Mouse (Mus musculus) liver, embryonic 14.5 days (tissue): Measurements from ENCODE around the gene Gm17677. TPM values are rescaled to one million over a fixed set of nuclear protein-coding genes. Genes with fewer than 3 reads are reported as not detected.

ENCODE experiments used
- ATAC-seq: fragments of 200-750 bp; cut with Nextera tagmentation; 2 replicates; pipeline ENCODE4 v1.8.0; 2017; ENCODE audit warnings: moderate number of reproducible peaks, mild to moderate bottlenecking, moderate library complexity; ENCODE audit not compliant: insufficient read depth
- DNase-seq, 3 experiments: peaks; one replicate each; pipeline ENCODE4 v3.0.0-alpha.2; 2012 to 2013; ENCODE audit warnings: low read depth in 3 of 3, low spot score in 3 of 3
- H3K27ac ChIP-seq: fragments of 300-500 bp; sonication (generic); 2 replicates; pipeline ENCODE4 v1.5.1; 2014; ENCODE audit warnings: moderate library complexity, mild to moderate bottlenecking, control low read depth, inconsistent platforms
- H3K27me3 ChIP-seq: fragments of 300-500 bp; sonication (generic); 2 replicates; pipeline ENCODE4 v1.6.1; 2014; ENCODE audit warnings: mild to moderate bottlenecking, low read length, moderate library complexity; ENCODE audit not compliant: control insufficient read depth, insufficient read depth
- H3K36me3 ChIP-seq: fragments of 300-500 bp; sonication (generic); replicated peaks from 2 replicates; pipeline ENCODE4 v1.6.1; 2014; ENCODE audit warnings: low read depth; ENCODE audit not compliant: control insufficient read depth, insufficient read depth
- H3K4me1 ChIP-seq, 2 experiments: fragments of 200-500 bp in 1 of 2; fragments of 300-500 bp in 1 of 2; sonication (generic) in 1 of 2; replicated peaks; 2 replicates each; pipeline ENCODE4 v1.6.1; 2012 to 2014; ENCODE audit warnings: antibody characterized with exemption in 1 of 2, inconsistent platforms in 1 of 2, low read length in 1 of 2; ENCODE audit not compliant: control insufficient read depth in 2 of 2, insufficient read depth in 2 of 2
- H3K4me2 ChIP-seq: fragments of 300-500 bp; sonication (generic); 2 replicates; pipeline ENCODE4 v1.6.1; 2014; ENCODE audit warnings: low read depth, mild to moderate bottlenecking, control low read depth, moderate library complexity
- H3K4me3 ChIP-seq, 2 experiments: fragments of 200-500 bp in 1 of 2; fragments of 300-500 bp in 1 of 2; sonication (generic) in 1 of 2; 2 replicates each; pipeline ENCODE4 v1.5.1; 2012 to 2014; ENCODE audit warnings: low read depth in 2 of 2, low read length in 2 of 2, mild to moderate bottlenecking in 2 of 2, control low read depth in 1 of 2, inconsistent platforms in 1 of 2, moderate library complexity in 1 of 2; ENCODE audit not compliant: insufficient read depth in 1 of 2
- H3K9ac ChIP-seq: fragments of 300-500 bp; sonication (generic); replicated peaks from 2 replicates; pipeline ENCODE4 v1.6.1; 2014; ENCODE audit warnings: mild to moderate bottlenecking, control low read depth, moderate library complexity
- H3K9me3 ChIP-seq: fragments of 300-500 bp; sonication (generic); 2 replicates; pipeline ENCODE4 v1.6.1; 2016; ENCODE audit warnings: low read length, mixed read lengths; ENCODE audit not compliant: control insufficient read depth
- CTCF ChIP-seq: IDR thresholded peaks from 2 replicates; pipeline ENCODE4 v1.5.1; 2016; ENCODE audit warnings: antibody characterized with exemption, low read depth, control low read depth
- EP300 ChIP-seq: IDR thresholded peaks from 2 replicates; pipeline ENCODE4 v1.6.1; 2016; ENCODE audit warnings: antibody characterized with exemption, low read depth
- WGBS: fragments of 180-500 bp; shearing (Covaris S2); extraction: QIAGEN DNeasy Blood & Tissue Kit; methylation state at CpG from one replicate; pipeline ENCODE4 v1.1.7; 2014; ENCODE audit not compliant: insufficient replicate concordance; 5-methylcytosine and 5-hydroxymethylcytosine counted together
- polyA plus RNA-seq, 2 experiments: library from polyadenylated mRNA; depleted of rRNA in 1 of 2; stranded (reverse) in 1 of 2; unstranded in 1 of 2; fragments of >200 nt; fragmentation: Nextera tagmentation in 1 of 2; extraction: Ambion mirVana in 1 of 2; gene quantifications; 2 replicates each; pipeline versions ENCODE4 v1.2.1 to v1.2.3; 2012 to 2014

Gene Gm17677
- polyA plus RNA-seq (2012; rRNA removed): not detected in 2 replicates
- not detected in 2 replicates for polyA plus RNA-seq (2014; fragmentation: Nextera tagmentation; extraction: Ambion mirVana)

DNA sequence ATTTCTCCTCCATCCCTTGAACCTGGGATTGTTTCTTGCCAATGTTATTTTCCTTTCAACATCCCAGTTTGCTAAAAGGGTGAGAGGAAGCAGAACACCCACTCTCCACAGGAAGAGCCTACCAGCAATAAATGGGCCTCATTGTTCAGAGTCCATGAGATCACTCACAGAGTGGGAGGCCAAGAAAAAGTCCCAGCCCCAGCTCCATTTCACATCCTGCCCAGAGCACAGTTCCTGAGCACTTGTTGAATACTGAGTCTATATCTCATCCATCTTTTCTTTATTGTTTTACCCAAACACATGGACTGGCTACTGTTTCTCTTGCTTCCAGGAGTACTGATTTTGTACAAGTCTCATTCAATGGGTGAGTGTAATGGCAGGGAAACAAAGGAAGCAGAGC lies at the start of gene Gm17677:
Gene Gm17677 (plus strand): TSS at position 301 of the 400 bp plus-strand sequence.
- H3K36me3 ChIP-seq: no peaks in the 10 kb centered on the region
- H3K4me3 ChIP-seq: no peak within 1 kb of the TSS
- ATAC-seq: no peak
- no peak within 1 kb of the TSS for H3K9ac ChIP-seq
- no peaks in the 10 kb centered on the region for H3K27me3 ChIP-seq
- TF ChIP-seq EP300 (no peak), CTCF (no peak)
- no peaks in the 10 kb centered on the region for H3K4me1 ChIP-seq
- no peak within 1 kb of the TSS for H3K4me2 ChIP-seq
- DNase-seq: no peak
- no peaks in the 10 kb centered on the region for H3K9me3 ChIP-seq
- no peak within 1 kb of the TSS for H3K27ac ChIP-seq

DNA sequence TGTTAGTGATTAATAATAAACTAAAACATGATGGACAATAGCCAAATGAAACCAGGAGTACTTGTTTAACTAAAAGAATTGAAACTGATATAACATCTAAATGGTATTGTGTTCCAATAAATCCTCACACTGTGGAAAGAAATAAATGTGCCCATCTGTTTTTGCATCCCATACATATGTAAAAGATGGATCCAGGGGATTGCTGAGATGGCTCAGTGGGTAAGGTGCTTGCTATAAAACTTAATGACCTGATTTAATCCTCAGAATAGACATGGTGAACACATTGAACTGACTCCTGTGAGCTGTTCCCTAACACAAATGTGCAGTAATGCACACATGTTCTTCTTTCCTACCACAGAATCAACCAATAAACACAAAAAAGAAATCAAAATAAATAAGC lies 48.9 kb upstream of the Gm17677 start:
- Histone ChIP-seq H3K9ac (no peak overlapping the region), H3K9me3 (no peaks in the 10 kb centered on the region), H3K4me1 (no peaks in the 10 kb centered on the region), H3K27ac (no peak overlapping the region), H3K36me3 (no peaks in the 10 kb centered on the region), H3K27me3 (no peaks in the 10 kb centered on the region), H3K4me2 (no peak overlapping the region), H3K4me3 (no peak overlapping the region)
- DNase-seq: no peak
- TF ChIP-seq CTCF (no peak), EP300 (no peak)
- no peak for ATAC-seq

DNA sequence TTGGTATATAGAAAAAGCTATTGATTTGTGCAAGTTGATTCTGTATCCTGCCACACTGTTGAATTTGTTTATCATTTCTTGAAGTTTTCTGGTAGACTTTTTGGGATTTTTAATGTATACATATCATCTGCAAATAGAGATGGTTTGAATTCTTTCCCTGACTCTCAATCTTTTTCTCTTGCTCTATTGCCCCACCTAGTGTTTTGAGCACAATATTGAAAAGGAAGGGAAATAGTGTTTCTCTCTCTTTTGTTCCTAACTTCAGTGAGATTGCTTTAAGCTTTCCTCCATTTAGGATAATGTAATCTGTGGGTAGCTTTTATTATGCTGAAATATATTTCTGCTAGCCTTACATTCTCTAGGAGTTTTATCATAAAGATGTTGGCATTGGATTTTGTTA lies 33.6 kb upstream of the Gm17677 start:
- no peak; the same call in 1 of the 2 replicates for TF ChIP-seq CTCF
- TF ChIP-seq EP300: no peak
- DNase-seq: no peak
- H3K4me1 ChIP-seq: no peaks in the 10 kb centered on the region
- no peak overlapping the region for H3K9ac ChIP-seq
- no peak for ATAC-seq
- no peak overlapping the region for H3K27ac ChIP-seq
- no peaks in the 10 kb centered on the region for H3K36me3 ChIP-seq
- H3K9me3 ChIP-seq: no peaks in the 10 kb centered on the region
- H3K27me3 ChIP-seq: no peaks in the 10 kb centered on the region
- H3K4me2 ChIP-seq: no peak overlapping the region
- H3K4me3 ChIP-seq: no peak overlapping the region

DNA sequence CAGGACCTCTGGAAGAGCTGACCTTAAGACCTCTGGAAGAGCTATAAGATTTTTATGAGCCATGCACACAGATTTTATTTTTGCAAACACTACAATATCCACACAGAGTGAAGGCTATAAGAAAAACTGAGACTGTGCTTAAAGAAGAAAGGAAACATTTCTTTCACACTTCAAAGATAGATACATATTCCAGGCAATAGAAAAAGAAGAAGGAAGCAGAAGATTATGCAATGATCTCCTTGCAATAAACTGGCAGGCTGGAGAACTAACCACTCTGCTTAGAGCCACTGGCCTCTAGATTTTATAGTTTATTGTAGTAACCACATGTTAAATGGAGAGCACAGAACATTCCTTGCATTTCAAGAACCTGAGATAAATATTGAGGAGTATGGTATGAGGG lies 16.0 kb downstream of the Gm17677 start:
- DNase-seq (no peak), ATAC-seq (no peak)
- no peak overlapping the region for H3K4me3 ChIP-seq
- H3K9ac ChIP-seq: no peak overlapping the region
- no peaks in the 10 kb centered on the region for H3K4me1 ChIP-seq
- H3K36me3 ChIP-seq: no peaks in the 10 kb centered on the region
- no peak overlapping the region for H3K27ac ChIP-seq
- H3K27me3 ChIP-seq: no peaks in the 10 kb centered on the region
- TF ChIP-seq EP300: no peak
- TF ChIP-seq CTCF: no peak
- H3K9me3 ChIP-seq: no peaks in the 10 kb centered on the region
- no peak overlapping the region for H3K4me2 ChIP-seq

GRCm38 (mm10) chr9:35778009-35778408 lies 37.2 kb downstream of the Gm17677 start, which contains the start of gene Gm17727:
Gene Gm17727 (minus strand): TSS chr9:35778109.
- H3K4me2 ChIP-seq: no peak within 1 kb of the TSS
- TF ChIP-seq EP300 (no peak), CTCF (no peak)
- H3K36me3 ChIP-seq: no peaks in the 10 kb centered on the region
- no peak within 1 kb of the TSS for H3K4me3 ChIP-seq
- no peaks in the 10 kb centered on the region for H3K4me1 ChIP-seq
- DNase-seq (no peak), ATAC-seq (no peak)
- H3K27ac ChIP-seq: no peak within 1 kb of the TSS
- H3K9ac ChIP-seq: no peak within 1 kb of the TSS
- 34% methylated on average over 3 of the region's 3 CpGs for whole genome bisulfite sequencing
- no peaks in the 10 kb centered on the region for H3K27me3 ChIP-seq
- H3K9me3 ChIP-seq: no peaks in the 10 kb centered on the region

- H3K4me1 ChIP-seq: no peaks in the 10 kb centered on the region
- TF ChIP-seq CTCF (no peak), EP300 (no peak)
- 74% methylated on average over 3 of the region's 3 CpGs for WGBS
- H3K4me3 ChIP-seq: no peak within 1 kb of the TSS
- DNase-seq: no peak
- no peak for ATAC-seq
- H3K4me2 ChIP-seq: no peak within 1 kb of the TSS
- no peak within 1 kb of the TSS for H3K27ac ChIP-seq
- H3K27me3 ChIP-seq: no peaks in the 10 kb centered on the region
- no peaks in the 10 kb centered on the region for H3K9me3 ChIP-seq
- H3K9ac ChIP-seq: no peak within 1 kb of the TSS
- no peaks in the 10 kb centered on the region for H3K36me3 ChIP-seq
Observed at GRCm38 (mm10) chr9:35790001-35790400, 49.2 kb downstream of the Gm17677 start, which contains the start of the genes Gm27235 and D730048I06Rik. Gene Gm27235 (minus strand): TSS chr9:35790101. Gene D730048I06Rik (minus strand): TSS chr9:35790112.

Other genes with a start within 250 kb of the Gm17677 start
- not detected in 2 replicates for gene Gm1113, start 222.8 kb upstream of the Gm17677 start, polyA plus RNA-seq (2012; rRNA removed)
- gene Gm1113, start 222.8 kb upstream of the Gm17677 start, polyA plus RNA-seq (2014; fragmentation: Nextera tagmentation; extraction: Ambion mirVana): not detected in 2 replicates
- 0.10 and 0.15 TPM in 2 replicates for gene Ddx25, start 182.5 kb upstream of the Gm17677 start, polyA plus RNA-seq (2012; rRNA removed)
- 0.17 and 0.19 TPM in 2 replicates for gene Ddx25, start 182.5 kb upstream of the Gm17677 start, polyA plus RNA-seq (2014; fragmentation: Nextera tagmentation; extraction: Ambion mirVana)
- 3.4 and 6.0 TPM in 2 replicates for gene Pus3, start 182.5 kb upstream of the Gm17677 start, polyA plus RNA-seq (2012; rRNA removed)
- 7.2 and 7.7 TPM in 2 replicates for gene Pus3, start 182.5 kb upstream of the Gm17677 start, polyA plus RNA-seq (2014; fragmentation: Nextera tagmentation; extraction: Ambion mirVana)
- gene Pate2, start 170.8 kb upstream of the Gm17677 start, polyA plus RNA-seq (2012; rRNA removed): 0.06 and 0.09 TPM in 2 replicates
- gene Pate2, start 170.8 kb upstream of the Gm17677 start, polyA plus RNA-seq (2014; fragmentation: Nextera tagmentation; extraction: Ambion mirVana): 0.19 and 0.29 TPM in 2 replicates
- 2.3 and 3.9 TPM in 2 replicates for gene Hyls1, start 170.7 kb upstream of the Gm17677 start, polyA plus RNA-seq (2012; rRNA removed)
- 8.6 and 9.1 TPM in 2 replicates for gene Hyls1, start 170.7 kb upstream of the Gm17677 start, polyA plus RNA-seq (2014; fragmentation: Nextera tagmentation; extraction: Ambion mirVana)
- gene Pate4, start 129.1 kb upstream of the Gm17677 start, polyA plus RNA-seq (2012; rRNA removed): not detected in 2 replicates
- gene Pate4, start 129.1 kb upstream of the Gm17677 start, polyA plus RNA-seq (2014; fragmentation: Nextera tagmentation; extraction: Ambion mirVana): not detected in 2 replicates
- not detected in 2 replicates for gene Pate3, start 92.8 kb upstream of the Gm17677 start, polyA plus RNA-seq (2012; rRNA removed)
- not detected in 2 replicates for gene Pate3, start 92.8 kb upstream of the Gm17677 start, polyA plus RNA-seq (2014; fragmentation: Nextera tagmentation; extraction: Ambion mirVana)
- gene Pate1, start 53.7 kb upstream of the Gm17677 start, polyA plus RNA-seq (2012; rRNA removed): not detected in 2 replicates
- not detected in 2 replicates for gene Pate1, start 53.7 kb upstream of the Gm17677 start, polyA plus RNA-seq (2014; fragmentation: Nextera tagmentation; extraction: Ambion mirVana)
- gene Gm17727, start 37.1 kb downstream of the Gm17677 start, polyA plus RNA-seq (2012; rRNA removed): not detected in 2 replicates
- gene Gm17727, start 37.1 kb downstream of the Gm17677 start, polyA plus RNA-seq (2014; fragmentation: Nextera tagmentation; extraction: Ambion mirVana): not detected in 2 replicates
- gene Gm27235, start 49.1 kb downstream of the Gm17677 start, polyA plus RNA-seq (2012; rRNA removed): not detected in 2 replicates
- not detected in 2 replicates for gene Gm27235, start 49.1 kb downstream of the Gm17677 start, polyA plus RNA-seq (2014; fragmentation: Nextera tagmentation; extraction: Ambion mirVana)
- not detected in 2 replicates for gene D730048I06Rik, start 49.1 kb downstream of the Gm17677 start, polyA plus RNA-seq (2012; rRNA removed)
- not detected in 2 replicates for gene D730048I06Rik, start 49.1 kb downstream of the Gm17677 start, polyA plus RNA-seq (2014; fragmentation: Nextera tagmentation; extraction: Ambion mirVana)
- gene 9230110F15Rik, start 103.1 kb downstream of the Gm17677 start, polyA plus RNA-seq (2012; rRNA removed): not detected in 2 replicates
- gene 9230110F15Rik, start 103.1 kb downstream of the Gm17677 start, polyA plus RNA-seq (2014; fragmentation: Nextera tagmentation; extraction: Ambion mirVana): not detected in 2 replicates
- not detected in 2 replicates for gene 9230113P08Rik, start 167.4 kb downstream of the Gm17677 start, polyA plus RNA-seq (2012; rRNA removed)
- not detected in 2 replicates for gene 9230113P08Rik, start 167.4 kb downstream of the Gm17677 start, polyA plus RNA-seq (2014; fragmentation: Nextera tagmentation; extraction: Ambion mirVana)